Mouse (Mus musculus) CH12.LX (cell line): ENCODE measurements around the gene Rps12-ps3. TPM values are rescaled to one million over a fixed set of nuclear protein-coding genes. Genes with fewer than 3 reads are reported as not detected.

Source experiments
- DNase-seq: peaks from one replicate; pipeline ENCODE4 v3.0.0-alpha.2; 2013; ENCODE audit errors: extremely low read depth
- H3K27ac ChIP-seq: 2 replicates; pipeline ENCODE4 v1.5.1; 2012; ENCODE audit warnings: low read depth, mild to moderate bottlenecking, control low read depth, moderate library complexity; ENCODE audit not compliant: insufficient read depth
- H3K27me3 ChIP-seq: replicated peaks from 2 replicates; pipeline ENCODE3; 2012; ENCODE audit warnings: inconsistent platforms
- H3K36me3 ChIP-seq, 2 experiments: replicated peaks in 1 of 2; 2 replicates each; pipeline versions ENCODE3 to v1.6.1; 2012; ENCODE audit warnings: inconsistent platforms in 1 of 2, low read length in 1 of 2, mild to moderate bottlenecking in 1 of 2, mixed read lengths in 1 of 2, moderate library complexity in 1 of 2; ENCODE audit not compliant: control insufficient read depth in 1 of 2, insufficient read depth in 1 of 2
- H3K4me1 ChIP-seq, 2 experiments: 2 replicates each; pipeline ENCODE4 v1.6.1; 2012; ENCODE audit warnings: inconsistent platforms in 1 of 2, moderate library complexity in 1 of 2; ENCODE audit not compliant: insufficient read depth in 2 of 2, control insufficient read depth in 1 of 2
- H3K4me2 ChIP-seq: 2 replicates; pipeline ENCODE4 v1.6.1; 2012; ENCODE audit warnings: low read depth, mild to moderate bottlenecking, control low read depth; ENCODE audit not compliant: poor library complexity, insufficient read depth, severe bottlenecking
- H3K4me3 ChIP-seq, 3 experiments: fragments of 150-350 bp in 1 of 3; sonication (generic) in 1 of 3; replicated peaks in 1 of 3; 2 replicates each; pipeline versions ENCODE3 to v1.5.1; 2011 to 2012; ENCODE audit warnings: low read depth in 2 of 3, low read length in 2 of 3, mild to moderate bottlenecking in 2 of 3, moderate library complexity in 2 of 3, control low read depth in 1 of 3, improper control_type of control experiment in 1 of 3, inconsistent platforms in 1 of 3, mixed read lengths in 1 of 3; ENCODE audit not compliant: poor library complexity in 1 of 3
- H3K79me2 ChIP-seq: replicated peaks from 2 replicates; pipeline ENCODE4 v1.6.1; 2012; ENCODE audit warnings: mild to moderate bottlenecking, moderate library complexity; ENCODE audit not compliant: control insufficient read depth, poor library complexity, insufficient read depth, severe bottlenecking; ENCODE audit errors: extremely low read depth
- H3K9ac ChIP-seq: 2 replicates; pipeline ENCODE4 v1.6.1; 2012; ENCODE audit warnings: low read depth, mild to moderate bottlenecking, control low read depth, moderate library complexity; ENCODE audit not compliant: insufficient read depth
- H3K9me3 ChIP-seq: replicated peaks from 2 replicates; pipeline ENCODE3; 2012; ENCODE audit warnings: low read length, inconsistent platforms, mixed read lengths
- CHD2 ChIP-seq: IDR thresholded peaks from 2 replicates; pipeline ENCODE4 v1.6.1; 2011; ENCODE audit warnings: low read length, improper control_type of control experiment
- ELF1 ChIP-seq: IDR thresholded peaks from 2 replicates; pipeline ENCODE4 v1.6.1; 2014; ENCODE audit warnings: low read depth, mild to moderate bottlenecking, inconsistent platforms, low read length, improper control_type of control experiment
- JUN ChIP-seq: IDR thresholded peaks from 2 replicates; pipeline ENCODE4 v1.6.1; 2011; ENCODE audit warnings: low read depth, mild to moderate bottlenecking, low read length, improper control_type of control experiment, moderate library complexity; ENCODE audit not compliant: insufficient read depth
- KAT2A ChIP-seq: IDR thresholded peaks from 2 replicates; pipeline ENCODE4 v1.6.1; 2012; ENCODE audit warnings: low read length, improper control_type of control experiment, inconsistent platforms; ENCODE audit not compliant: insufficient replicate concordance
- MAFK ChIP-seq: IDR thresholded peaks from 2 replicates; pipeline ENCODE4 v1.6.1; 2011; ENCODE audit warnings: low read length, improper control_type of control experiment; ENCODE audit not compliant: insufficient replicate concordance
- MEF2A ChIP-seq: IDR thresholded peaks from 2 replicates; pipeline ENCODE4 v1.6.1; 2014; ENCODE audit warnings: low read depth, mild to moderate bottlenecking, inconsistent platforms, low read length, improper control_type of control experiment, borderline replicate concordance
- POLR2A ChIP-seq: IDR thresholded peaks from 2 replicates; pipeline ENCODE4 v1.6.1; 2011; ENCODE audit warnings: low read depth, mild to moderate bottlenecking, improper control_type of control experiment, low read length
- POLR2AphosphoS2 ChIP-seq: IDR thresholded peaks from 2 replicates; pipeline ENCODE4 v1.6.1; 2011; ENCODE audit warnings: low read depth, low read length, improper control_type of control experiment
- RCOR1 ChIP-seq: conservative IDR thresholded peaks from 2 replicates; pipeline ENCODE4 v1.6.1; 2012; ENCODE audit warnings: low read depth, mild to moderate bottlenecking, inconsistent platforms, low read length, improper control_type of control experiment
- TBP ChIP-seq: conservative IDR thresholded peaks from 2 replicates; pipeline ENCODE4 v1.6.1; 2011; ENCODE audit warnings: low read depth, low read length, improper control_type of control experiment
- UBTF ChIP-seq: IDR thresholded peaks from 2 replicates; pipeline ENCODE4 v1.6.1; 2012; ENCODE audit warnings: low read depth, mild to moderate bottlenecking, inconsistent platforms, low read length, improper control_type of control experiment, moderate library complexity
- USF1 ChIP-seq: IDR thresholded peaks from 2 replicates; pipeline ENCODE4 v1.6.1; 2014; ENCODE audit warnings: low read depth, mild to moderate bottlenecking, inconsistent platforms, low read length, improper control_type of control experiment
- USF2 ChIP-seq: conservative IDR thresholded peaks from 2 replicates; pipeline ENCODE4 v1.6.1; 2011; ENCODE audit warnings: low read depth, low read length, improper control_type of control experiment
- ZKSCAN1 ChIP-seq: IDR thresholded peaks from 2 replicates; pipeline ENCODE4 v1.6.1; 2012; ENCODE audit warnings: low read depth, inconsistent platforms, low read length, improper control_type of control experiment, borderline replicate concordance
- ZMIZ1 ChIP-seq: IDR thresholded peaks from 2 replicates; pipeline ENCODE4 v1.6.1; 2012; ENCODE audit warnings: low read depth, mild to moderate bottlenecking, inconsistent platforms, low read length, improper control_type of control experiment
- ZNF384 ChIP-seq: IDR thresholded peaks from 2 replicates; pipeline ENCODE4 v1.6.1; 2012; ENCODE audit warnings: low read depth, low read length, improper control_type of control experiment, inconsistent platforms
- dilution Hi-C: fragments of 300-500 bp; cut with MboI; formaldehyde crosslinking; loops from 2 replicates; pipeline ENCODE4 v1.14.3; 2020; ENCODE audit warnings: low sequenced_read_pairs; ENCODE audit not compliant: extremely low pct_unique_long_range_greater_than_20kb, extremely low pct_ligation_motif_present
- in situ Hi-C: fragments of 300-500 bp; cut with MboI; formaldehyde crosslinking; loops from 3 replicates; pipeline ENCODE4 v1.14.3; 2019; ENCODE audit warnings: low sequenced_read_pairs, low pct_ligation_motif_present, low pct_unique_long_range_greater_than_20kb, mixed read lengths
- polyA plus RNA-seq: library from polyadenylated mRNA; unstranded; fragments of >175 nt; gene quantifications from 2 replicates; pipeline ENCODE4 v1.2.1, GENCODE M21; 2012; ENCODE audit warnings: low read depth; ENCODE audit not compliant: insufficient read length
- total RNA-seq, 2 experiments: library from RNA; depleted of rRNA; stranded (reverse); fragments of 300-350 nt in 1 of 2; fragments of >200 nt in 1 of 2; gene quantifications; 2 replicates each; pipeline ENCODE4 v1.2.3; 2012 to 2014

Gene Rps12-ps3
- total and polyA plus RNA-seq, 3 experiments = 567 to 3,509 (median 1,885) TPM

DNA sequence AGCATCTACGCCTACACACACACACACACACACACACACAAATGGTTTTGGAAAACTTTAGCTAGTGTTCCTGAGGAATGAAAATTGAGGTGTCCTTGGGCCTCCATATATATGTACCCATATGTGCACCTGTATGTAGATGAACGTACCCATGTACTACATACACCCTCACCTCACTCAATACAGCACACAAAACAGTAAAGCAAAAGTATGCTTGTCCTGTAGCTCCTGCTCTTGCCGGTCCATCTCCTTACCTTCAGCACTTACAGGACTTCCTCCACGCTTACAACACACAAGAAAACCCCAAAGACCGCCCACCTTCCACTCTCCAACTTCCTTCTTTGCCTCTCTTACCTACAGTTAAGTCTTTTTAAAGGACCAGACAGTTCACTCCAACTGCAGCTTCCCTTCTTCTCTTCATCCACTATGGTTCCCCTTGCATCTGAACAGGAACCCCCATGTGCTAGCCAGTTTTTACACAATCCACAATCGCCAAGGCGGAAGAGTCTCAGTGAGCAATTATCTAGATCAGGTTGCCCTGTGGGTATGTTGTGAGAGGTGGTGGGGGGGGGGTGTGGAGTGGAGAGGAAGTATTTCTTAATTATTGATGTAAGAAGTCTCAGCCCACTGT lies 28.3 kb downstream of the Rps12-ps3 start:
- H3K27me3 ChIP-seq = no peaks in the 10 kb centered on the region
- no peak overlapping the region for H3K27ac ChIP-seq
- in situ Hi-C loops = no loop called here
- dilution Hi-C loops = no loop called here
- no peaks in the 10 kb centered on the region for H3K9me3 ChIP-seq
- DNase-seq = peak; percentile 17
- H3K9ac ChIP-seq = no peak overlapping the region
- H3K36me3 ChIP-seq = no peaks in the 10 kb centered on the region
- H3K4me3 ChIP-seq = no peak overlapping the region
- TF ChIP-seq USF1 (no peak), POLR2A (no peak), MAFK (no peak), TBP (no peak), CHD2 (no peak), JUN (no peak), KAT2A (no peak), USF2 (no peak), MEF2A (no peak), POLR2AphosphoS2 (no peak), ELF1 (no peak), UBTF (no peak)
- H3K4me2 ChIP-seq = no peak overlapping the region; the same call in 1 of the 2 replicates
- 0 out of 2 replicates have a peak, but pooled peaks cover under 1% of the 10 kb centered on the region for H3K79me2 ChIP-seq
- H3K4me1 ChIP-seq = peaks cover 5 to 33% of the 10 kb centered on the region in 2 experiments; a peak in 3 of 4 replicates

DNA sequence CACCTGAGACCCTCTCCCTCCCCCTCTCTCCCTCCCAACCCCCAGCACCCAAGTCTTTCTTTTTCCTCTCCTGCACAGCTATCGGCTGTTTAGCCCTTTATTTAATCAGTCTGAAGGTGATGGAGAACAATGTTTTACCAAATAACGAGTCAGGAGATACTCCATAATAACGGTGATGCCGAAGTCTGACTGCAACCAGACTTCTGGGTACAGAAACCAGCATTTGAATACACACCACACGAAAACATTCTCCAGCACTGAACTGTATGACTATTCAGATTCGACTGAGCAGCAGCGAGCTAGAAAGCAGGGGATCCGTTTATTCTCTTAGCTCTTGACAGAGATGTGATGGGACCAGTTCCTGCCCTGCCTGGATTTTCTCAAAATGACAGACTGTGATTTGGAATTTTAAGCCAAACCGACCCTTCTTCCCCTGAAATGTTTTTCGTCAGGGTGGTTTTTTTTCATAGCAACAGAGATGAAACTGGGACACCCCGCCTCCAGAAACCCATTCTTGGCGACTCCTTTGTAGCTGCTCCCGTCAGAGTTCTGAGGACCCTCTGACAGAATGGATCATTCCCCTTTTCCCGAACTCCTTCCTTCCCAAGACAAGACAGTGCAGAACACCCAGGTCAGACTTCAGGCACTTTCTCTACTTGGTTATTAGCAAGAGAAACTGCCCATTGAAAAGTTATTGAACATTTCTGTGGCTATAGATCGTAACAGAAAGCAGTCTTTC lies 29.2 kb downstream of the Rps12-ps3 start:
- H3K4me1 ChIP-seq = peaks cover 5 to 32% of the 10 kb centered on the region in 2 experiments; a peak in 3 of 4 replicates
- dilution Hi-C loops = no loop called here
- no peak overlapping the region for H3K4me3 ChIP-seq
- in situ Hi-C loops = no loop called here
- DNase-seq = no peak
- H3K4me2 ChIP-seq = peak overlapping the region; percentile 55
- H3K9me3 ChIP-seq = no peaks in the 10 kb centered on the region
- H3K36me3 ChIP-seq = no peaks in the 10 kb centered on the region
- no peak overlapping the region for H3K27ac ChIP-seq
- TF ChIP-seq RCOR1 (no peak), MEF2A (no peak), POLR2A (no peak), UBTF (no peak), TBP (no peak), POLR2AphosphoS2 (no peak), ZKSCAN1 (no peak), ZNF384 (no peak), ZMIZ1 (no peak), USF1 (no peak)
- H3K79me2 ChIP-seq = no peaks in the 10 kb centered on the region
- no peaks in the 10 kb centered on the region for H3K27me3 ChIP-seq
- no peak overlapping the region for H3K9ac ChIP-seq
